Mouse (Mus musculus): ENCODE measurements around the gene Ikzf2.

GRCm38 (mm10) chr1:69489026-69489425, 198.0 kb downstream of the Ikzf2 start:
- TF ChIP-seq ZC3H11A (IDR thresholded peaks at IDR 0.05; ENCODE audit: borderline replicate concordance, low read depth, low read length) (no peak), ZNF384 (IDR thresholded peaks at IDR 0.05; ENCODE audit: low read depth, low read length) (no peak), CHD2 (IDR thresholded peaks at IDR 0.05; ENCODE audit: low read depth, low read length) (no peak)
